Mouse (Mus musculus) erythroblast, embryonic 14.5 days (primary cell): Measurements from ENCODE around the gene Dlk2.

Experiments used
- GATA1 ChIP-seq: IDR thresholded peaks from 2 replicates; pipeline ENCODE4 v1.6.1; 2012; ENCODE audit warnings: low read length, inconsistent platforms, mixed read lengths
- TAL1 ChIP-seq: IDR thresholded peaks from 3 replicates; pipeline ENCODE4 v1.6.1; 2012; ENCODE audit warnings: low read length, inconsistent platforms, mixed read lengths

DNA sequence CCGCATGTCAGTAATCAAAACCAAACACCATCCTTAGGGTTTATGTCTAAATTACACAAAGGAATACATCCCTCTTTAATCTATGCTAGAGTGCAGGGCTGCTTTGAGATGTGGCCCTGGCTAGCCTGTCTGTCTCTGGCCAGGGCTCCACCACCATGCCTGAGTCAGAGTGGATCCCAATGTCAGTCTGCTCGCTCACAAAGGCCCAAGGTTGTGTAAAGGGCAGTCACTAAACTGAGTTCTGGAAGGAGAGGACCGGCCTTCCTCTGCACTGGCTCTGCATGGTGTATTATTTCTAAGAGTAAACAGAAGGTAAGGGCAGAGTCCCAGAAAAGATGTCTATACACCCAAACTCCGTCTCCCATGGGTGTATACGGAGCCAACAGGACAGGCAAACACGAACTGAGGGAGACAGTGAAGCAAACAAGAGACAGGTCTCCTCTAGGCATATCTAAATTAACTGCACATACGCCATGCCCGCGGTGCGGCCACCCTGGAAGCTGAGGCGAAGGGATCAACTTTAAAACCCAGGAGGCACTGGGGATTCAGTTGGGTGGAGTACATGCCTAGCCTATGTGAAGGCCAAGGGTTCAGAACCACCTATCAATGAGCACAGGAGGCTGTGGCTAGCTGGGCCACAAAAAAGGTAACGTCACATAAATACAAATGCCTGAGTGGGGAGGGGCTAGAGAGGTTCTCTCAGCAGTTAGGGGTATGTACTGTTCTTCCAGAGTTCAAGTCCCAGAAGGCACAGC lies 19.0 kb upstream of the Dlk2 start:
- no peak for TF ChIP-seq GATA1
- TF ChIP-seq TAL1: no peak
